Mouse (Mus musculus): Measurements from ENCODE around the gene Tmem243. TPM values are rescaled to one million over a fixed set of nuclear protein-coding genes. Genes with fewer than 3 reads are reported as not detected.
"Not testable (repeated sequence)": the region's sequence is repeated elsewhere in the genome, so short reads cannot be mapped to it uniquely, and the experiment has no call there.

The Tmem243 gene
- total RNA-seq, 4 experiments from 2014 or later: 9.5 to 12.1 (median 10.8) TPM

DNA sequence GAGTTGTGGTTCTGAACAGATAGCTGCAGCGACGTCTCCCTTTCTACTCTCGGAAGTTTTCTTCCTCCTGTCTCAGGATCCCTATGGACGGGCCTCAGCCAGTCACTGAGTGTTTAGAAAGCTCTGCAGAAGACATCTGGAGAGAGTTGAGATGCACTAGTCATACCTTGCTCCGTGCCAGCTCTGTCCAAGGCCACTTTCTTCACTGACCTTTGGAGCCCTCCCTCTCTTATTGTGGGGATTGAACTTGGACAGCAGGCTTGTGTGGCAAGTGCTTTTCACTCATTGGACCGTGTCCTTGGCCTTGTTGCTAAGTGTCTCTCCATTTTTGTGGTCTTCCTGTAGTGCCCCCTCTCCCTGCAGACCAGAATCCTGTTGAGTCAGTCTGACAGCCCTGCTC, 6.3 kb downstream of the Tmem243 start:
- no peak for DNase-seq (ENCODE audit: low spot score in 2 of 2)

DNA sequence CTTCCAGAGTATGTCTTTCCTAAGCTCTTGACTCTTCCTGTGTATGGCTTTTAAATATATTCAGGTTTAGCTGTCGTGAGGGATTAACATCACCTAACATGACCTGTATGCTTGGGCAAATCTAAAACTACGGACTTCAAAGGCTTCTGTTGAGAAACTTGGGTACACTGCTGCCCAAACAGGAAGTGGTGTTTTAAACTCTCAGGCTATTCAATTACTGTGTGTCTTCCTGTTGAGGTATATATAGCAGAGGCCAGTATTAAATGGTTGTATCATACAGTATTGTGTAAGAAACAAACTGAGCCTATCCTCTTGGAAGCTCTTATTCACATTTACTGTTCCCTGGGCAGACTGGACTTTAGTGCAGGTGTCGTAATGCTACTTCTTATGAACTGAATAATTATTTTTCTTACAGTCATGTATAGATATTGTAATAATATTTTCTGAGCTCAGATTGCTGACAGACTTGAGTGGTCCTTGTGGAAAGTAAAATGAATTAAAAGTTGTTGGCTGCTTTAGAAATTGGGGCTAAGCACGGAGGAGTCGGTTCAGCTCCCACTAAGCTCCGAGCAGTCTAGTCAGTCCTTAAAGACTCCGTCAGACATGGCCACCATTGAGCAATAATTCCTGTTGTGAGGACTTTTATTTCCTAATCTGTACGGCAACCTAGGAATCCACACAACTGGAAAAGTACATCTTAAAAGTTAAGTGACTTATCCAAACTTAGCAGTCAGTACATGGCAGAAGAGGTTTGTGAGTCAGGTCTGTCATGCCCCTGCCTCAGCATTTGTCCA, 7.0 kb downstream of the Tmem243 start:
- DNase-seq (ENCODE audit: low spot score in 2 of 2): no peak

DNA sequence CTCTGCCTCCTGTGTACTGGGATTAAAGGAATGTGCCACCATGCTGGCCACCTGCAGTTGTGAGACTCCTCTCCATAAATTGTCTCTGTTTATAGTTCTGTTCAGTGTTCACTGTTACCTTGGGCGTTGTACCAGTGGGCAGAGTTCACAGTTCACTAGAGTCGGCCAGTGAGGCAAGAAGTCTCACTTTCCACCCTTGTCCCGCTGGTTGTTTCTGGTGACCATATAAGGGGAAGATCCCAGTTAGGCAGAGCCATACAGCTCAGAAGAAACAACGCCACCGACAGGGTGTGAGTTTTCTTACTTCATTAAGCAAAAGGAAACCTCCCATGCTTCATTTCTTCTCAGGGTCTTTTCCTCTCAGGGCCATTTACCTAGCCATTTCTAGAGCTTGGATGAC, 8.0 kb downstream of the Tmem243 start:
- DNase-seq (ENCODE audit: low spot score in 2 of 2): no peak

DNA sequence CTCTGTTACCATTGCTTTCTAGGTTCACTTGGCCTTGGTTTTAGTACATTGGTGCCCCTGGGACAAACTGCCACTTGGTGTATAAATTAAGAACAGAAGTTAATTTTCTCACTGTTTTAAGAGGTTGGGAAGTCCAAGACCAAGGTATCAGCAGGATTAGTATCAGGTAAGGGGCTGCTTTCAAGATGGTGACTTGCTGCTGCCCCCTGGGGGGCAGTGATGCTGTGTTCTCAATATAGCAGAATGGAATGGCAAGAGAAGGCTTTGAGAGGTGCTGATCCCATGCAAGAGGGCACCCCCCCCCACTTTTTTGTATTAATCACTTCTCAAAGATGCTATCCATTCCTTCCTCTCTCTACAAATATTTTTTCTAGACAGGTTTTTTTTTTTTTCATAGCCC, 9.1 kb downstream of the Tmem243 start:
- no peak for DNase-seq (ENCODE audit: low spot score in 2 of 2)

DNA sequence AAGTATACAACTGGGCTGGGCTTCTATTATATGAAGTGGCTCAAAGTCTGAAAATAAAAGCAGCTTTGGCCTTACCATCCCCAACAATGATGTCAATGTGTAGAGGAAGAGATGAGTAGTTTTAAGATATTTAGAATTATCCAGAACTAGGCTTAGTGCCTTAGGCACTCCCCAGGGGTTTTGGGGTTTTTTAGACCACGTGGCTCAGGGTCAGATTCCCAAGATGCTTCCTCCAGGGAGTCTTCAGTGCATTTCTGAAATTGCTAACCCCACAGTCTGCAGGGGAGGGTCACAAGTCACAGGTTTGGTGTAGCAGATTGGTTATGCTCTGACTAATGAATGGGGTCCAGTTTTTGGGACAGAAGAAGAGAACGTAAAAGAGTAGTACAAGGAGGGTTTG, 10.8 kb downstream of the Tmem243 start:
- DNase-seq (ENCODE audit: low spot score in 2 of 2): no peak

DNA sequence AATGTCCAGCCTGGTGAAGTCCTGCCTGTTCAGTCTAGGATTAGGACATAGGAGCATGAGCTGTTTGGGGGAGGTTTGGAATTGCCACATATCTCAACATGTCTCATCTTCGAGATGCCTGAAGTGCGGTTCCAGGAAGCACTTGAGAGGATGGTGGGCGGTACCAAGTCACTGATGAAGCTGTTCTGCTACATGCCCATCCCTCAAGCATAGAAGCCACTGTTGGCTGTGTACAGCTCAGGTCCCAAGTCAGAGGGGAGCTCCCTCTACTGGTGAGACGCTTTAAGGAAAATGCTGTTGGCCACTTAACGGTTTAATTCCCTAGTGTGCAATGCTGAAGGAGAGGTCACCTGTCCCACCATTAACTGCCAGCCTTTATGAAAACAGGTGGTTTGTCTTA, 11.3 kb downstream of the Tmem243 start:
- DNase-seq (ENCODE audit: low spot score in 2 of 2): peak in 1 of 2 experiments; percentile 13

DNA sequence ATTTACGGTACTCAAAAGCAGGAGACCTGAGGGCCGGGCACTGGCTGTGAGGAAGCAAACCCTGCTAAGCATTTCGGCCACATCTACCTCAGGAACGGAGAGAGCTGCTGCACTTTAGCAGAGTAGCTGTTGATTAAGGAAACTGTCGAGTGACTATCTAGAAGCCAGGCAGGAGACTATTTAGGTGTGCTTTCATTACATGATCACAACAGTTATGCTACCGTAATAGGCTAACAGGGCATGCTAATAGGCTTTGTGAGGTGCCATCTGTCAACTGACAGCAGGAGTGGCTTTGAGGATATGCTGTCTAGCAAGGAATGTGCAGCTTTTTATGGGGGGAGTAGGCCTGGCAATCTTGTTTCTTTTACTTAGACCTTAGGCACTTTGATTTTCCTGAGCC, 13.7 kb downstream of the Tmem243 start:
- DNase-seq (ENCODE audit: low spot score in 2 of 2): no peak

DNA sequence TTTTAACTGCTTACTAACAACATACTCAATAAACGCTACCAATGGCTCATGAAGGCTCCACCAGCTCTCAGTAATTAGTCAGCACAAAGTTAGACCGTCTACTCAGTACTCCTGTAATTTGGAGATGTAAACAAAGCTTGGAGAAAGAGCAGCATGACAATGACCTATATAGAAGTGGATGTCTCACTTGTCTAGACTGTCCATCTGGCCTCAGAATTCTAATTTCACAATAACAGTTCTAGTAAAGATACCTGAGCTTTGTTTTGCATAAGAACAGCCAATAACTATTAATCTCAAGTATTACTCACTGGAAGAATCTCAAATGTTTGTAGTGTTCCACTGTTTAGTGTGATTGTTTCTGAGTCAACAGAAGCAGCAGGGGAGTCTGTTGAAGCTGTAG, 23.7 kb downstream of the Tmem243 start:
- no peak for DNase-seq (ENCODE audit: low spot score in 2 of 2)

DNA sequence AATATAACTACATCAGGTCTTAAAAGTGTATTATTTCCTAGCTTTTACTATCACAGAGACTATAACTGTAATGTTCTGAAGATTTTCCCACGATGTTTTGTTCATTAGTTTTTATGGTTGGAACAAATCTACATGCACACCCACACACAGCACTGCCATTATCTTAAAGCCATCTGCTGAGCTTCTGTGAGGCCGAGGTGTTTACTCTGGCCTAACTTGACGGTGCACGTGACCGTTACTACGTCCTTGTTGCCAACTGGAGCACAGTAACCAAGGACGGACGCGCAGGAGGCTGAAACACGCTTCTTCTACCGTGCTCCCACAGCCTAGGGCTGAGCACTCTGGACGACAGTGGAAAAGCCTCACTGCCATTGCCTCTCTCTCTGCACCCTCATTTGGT, 28.1 kb downstream of the Tmem243 start:
- DNase-seq (ENCODE audit: low spot score in 2 of 2): no peak

DNA sequence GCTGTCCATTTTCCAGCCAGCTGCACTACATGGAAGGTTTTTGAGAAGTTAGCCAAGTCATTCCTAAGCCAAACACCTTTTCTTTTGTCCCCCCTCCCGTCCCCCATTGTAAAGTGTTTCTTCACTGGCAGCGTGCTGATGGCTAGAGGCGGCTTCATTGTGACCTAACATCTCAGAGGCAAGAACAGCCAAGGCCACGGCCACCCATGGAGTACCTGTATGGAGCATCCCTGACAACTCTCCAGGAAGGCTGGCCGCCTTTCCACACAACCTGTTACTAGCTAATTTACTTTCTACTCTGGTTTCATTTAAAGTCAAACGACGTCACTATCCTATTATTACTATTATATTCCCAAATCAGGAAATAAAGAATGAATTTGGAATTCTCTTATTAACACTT, 31.3 kb downstream of the Tmem243 start:
- DNase-seq (ENCODE audit: low spot score in 2 of 2): no peak

DNA sequence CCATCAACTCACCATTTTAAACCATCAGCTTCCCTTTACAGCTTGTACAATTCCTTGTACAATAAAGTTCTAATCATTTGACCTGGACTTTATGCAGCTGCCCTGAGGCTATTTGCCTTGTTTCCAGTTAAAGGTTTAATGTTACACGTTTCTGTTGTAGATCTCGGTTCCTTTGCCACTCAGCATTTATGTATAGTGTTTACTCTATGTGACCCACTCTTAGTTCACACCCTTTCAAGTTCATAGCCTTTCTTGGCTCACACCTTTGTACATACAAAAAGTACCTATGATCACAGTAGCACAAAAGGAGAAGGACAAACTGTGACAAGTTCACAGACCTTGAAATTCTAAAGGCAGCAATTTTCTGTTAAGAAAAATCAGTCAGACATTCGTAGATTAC, 35.1 kb downstream of the Tmem243 start:
- no peak for DNase-seq (ENCODE audit: low spot score in 2 of 2)

DNA sequence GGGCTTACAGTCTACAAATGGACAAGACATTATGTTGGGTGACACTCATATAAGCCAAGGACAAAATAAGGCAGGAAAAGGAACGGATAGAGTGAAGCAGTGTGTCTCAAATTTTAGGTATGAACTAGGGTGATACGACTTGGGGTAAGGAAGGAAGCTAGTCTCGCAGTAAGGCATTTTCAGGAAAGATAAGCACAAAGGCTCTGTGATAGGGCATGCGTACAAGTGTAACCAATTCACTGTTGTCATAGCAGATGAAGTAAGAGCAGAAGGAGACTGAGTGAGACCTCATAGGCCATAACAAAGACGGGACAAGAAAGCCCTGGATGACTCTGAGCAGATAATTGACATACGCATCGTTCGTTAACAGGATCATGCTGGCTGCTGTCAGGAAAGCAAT, 40.3 kb downstream of the Tmem243 start:
- DNase-seq (ENCODE audit: low spot score in 2 of 2): no peak

DNA sequence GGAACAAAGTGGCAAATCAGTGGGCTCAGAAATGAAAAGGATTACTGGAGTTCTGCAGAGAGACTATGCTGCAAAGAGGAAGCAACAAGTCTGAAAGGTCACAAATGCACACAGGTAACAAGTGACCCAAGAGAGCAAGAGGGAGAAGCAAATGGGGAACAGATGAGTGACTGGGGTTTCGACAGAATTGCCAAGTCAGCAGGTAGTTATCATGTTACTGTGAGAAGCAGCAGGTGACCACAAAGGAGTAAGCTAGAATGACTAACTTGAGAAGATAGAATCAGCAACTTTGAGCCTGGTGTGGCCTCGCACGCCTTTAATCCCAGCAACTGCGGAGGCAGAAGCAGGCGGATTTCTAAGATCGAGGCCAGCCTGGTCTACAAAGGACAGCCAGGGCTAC, 41.9 kb downstream of the Tmem243 start:
- no peak for DNase-seq (ENCODE audit: low spot score in 2 of 2)

DNA sequence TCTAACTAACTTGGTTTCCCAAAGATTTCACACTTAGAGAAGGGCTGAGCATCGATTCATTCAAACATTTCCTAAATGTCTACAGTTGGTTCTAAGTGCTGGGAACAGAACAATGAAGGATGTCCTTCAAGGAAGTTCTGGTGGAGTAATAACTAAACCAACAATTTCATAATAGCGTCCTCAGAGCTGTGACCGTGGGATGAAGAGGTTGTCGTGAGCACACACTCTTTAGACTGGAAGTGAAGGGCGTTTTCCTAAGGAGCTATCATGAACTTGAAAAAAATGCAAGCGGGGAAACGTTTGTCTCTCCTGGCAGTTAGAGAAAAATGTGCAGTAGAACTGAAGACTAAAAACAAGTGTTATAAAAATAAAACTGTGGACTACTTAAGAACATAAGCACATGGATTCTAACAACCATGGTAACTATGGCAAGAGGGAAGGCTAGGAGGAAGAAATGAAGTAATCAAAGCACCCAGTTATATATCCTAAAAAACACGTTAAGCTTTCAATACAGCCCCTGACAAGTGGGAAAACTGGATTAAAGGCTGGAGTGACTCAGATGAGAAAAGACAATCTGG, 48.9 kb downstream of the Tmem243 start:
- no peak for DNase-seq (ENCODE audit: low spot score in 2 of 2)

DNA sequence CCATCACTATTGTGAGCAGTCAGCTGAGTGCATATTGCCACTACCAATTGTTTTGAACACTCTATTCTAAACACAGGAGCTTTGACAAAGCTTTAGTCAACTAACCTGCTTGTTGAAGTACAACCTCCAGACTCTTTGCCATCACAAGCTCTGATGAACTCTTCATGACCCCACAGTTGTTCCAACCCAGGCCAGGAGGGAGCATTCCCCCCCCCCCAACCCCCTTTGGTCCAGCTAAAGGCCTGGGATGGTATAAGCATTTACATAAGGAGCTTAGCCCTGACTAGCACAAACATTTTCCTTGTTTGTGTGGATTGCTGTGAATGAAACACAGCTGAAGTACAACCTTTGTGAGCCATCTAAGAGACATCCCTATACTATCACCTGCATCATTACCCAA, 56.3 kb downstream of the Tmem243 start:
- no peak for DNase-seq (ENCODE audit: low spot score in 2 of 2)

DNA sequence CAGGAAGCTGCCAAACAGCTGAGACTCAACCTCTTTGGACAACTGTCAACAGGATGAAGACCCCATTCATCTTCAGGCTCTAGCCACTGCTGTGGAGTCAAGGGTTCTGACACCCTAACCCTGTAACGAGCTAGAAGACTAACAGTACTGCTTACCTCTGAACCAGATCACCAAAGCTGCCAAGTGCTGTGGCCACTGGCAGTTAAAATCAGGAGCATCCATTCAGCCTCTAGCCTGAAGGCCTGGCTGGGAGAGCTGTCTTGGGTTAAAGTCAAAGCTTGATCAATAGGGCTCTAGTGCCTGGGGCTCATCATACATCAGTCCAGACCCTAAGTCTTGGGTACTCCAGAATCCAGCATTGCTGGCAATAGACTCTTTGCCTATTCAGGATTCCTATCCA, 56.9 kb downstream of the Tmem243 start:
- DNase-seq (ENCODE audit: low spot score in 2 of 2): no peak

DNA sequence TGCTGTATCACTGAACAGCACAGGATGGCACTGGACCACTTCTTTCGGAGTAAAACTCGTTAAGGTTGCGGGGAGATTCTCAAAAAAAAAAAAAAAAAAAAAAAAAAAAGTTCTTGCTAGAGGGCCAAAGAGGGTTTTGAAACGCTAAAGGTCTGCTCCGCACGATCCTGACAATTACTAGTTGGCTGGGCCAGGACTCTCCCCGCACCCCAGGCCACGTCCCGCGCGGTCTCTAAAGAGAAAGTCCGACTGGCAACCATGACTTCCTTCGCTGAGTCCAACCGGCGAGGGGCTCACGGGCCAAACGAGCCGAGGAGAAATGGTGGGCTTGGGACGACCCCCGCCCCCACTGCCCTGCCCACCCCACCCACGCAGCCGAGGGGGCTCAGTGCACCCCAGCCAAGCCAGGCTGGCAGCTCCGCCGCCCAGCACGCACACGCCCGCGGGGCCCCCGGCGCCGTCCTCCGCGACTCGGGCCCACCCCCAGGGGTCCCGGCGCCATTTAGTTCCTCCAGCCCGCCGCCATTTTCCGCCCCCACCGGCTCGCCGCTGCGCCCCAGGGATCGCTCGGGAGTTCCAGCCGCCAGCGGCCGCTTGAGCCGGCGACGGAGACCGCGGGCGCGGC, 60.5 kb downstream of the Tmem243 start:
- peak in 1 of 2 experiments; percentile 8 for DNase-seq (ENCODE audit: low spot score in 2 of 2)

DNA sequence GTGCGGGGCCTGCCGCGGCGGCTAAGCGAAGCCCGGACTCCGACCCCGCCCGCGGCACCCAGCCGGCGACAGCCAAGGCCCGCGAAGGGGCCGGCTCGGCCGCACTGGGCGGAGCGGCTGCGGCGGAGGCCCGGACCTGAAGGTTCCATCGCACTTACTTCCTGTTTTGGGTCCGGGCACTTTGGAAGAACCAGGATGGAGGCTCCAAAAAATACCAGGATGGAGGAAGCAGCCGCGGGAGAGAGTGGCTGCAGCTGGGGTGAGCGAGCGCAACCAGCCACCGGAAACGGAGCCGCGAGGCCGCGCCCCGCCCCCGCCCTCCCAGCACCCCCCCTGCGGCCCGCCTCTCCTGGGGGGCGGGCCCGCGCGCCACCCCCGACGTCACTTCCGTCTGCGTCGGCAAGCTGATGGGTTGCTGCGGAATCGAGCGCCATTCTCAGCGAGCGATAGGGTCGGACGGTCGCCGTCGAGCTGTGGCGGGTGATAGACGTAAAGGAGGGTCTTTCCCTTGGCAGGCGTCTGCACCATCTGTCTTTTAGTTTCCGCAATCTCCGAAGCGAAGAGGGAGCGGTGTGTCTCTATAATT, 61.1 kb downstream of the Tmem243 start, which contains the start of gene Dmtf1:
Gene Dmtf1, minus strand, starts transcription at position 321 of the 586 bp plus-strand sequence.
- DNase-seq (ENCODE audit: low spot score in 2 of 2): peak; percentile 57 to 76

DNA sequence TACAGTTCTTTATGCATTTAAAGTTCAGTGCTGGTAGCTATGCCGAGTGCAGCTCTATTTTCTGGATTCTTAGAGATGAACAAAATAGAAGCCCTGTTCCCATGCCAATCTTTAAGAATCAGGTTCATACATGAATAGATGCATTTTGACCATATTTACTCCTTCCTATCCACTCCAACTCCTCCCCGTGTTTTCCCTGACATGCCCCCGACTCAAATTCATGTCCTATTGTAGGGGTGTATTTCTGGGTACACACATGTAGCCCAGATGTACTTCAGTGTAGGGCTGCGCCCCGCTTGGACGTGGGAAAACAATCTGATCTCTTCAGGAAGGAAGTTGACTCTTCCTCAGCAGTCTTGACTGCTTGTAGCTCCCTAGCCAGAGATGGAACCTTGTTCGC, 61.6 kb downstream of the Tmem243 start:
- no peak for DNase-seq (ENCODE audit: low spot score in 2 of 2)

DNA sequence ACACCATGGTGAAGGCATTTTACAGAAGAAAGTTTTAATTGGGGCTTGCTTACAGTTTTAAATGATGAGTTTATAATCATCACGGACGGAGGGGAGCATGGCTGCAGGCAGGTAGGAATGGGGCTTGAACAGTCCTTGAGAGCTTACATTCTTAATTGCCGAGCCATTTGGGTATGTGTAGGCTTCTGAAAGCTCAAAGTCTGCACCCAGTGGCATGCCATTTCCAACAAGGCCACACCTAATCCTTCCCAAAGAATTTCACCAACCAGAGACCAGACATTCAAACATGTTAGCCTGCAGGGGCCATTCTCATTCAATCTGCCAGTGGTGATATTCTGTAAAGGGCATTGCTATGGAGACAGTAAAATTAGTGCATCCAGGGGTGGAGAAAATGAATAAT, 62.9 kb downstream of the Tmem243 start:
- DNase-seq (ENCODE audit: low spot score in 2 of 2): no peak

DNA sequence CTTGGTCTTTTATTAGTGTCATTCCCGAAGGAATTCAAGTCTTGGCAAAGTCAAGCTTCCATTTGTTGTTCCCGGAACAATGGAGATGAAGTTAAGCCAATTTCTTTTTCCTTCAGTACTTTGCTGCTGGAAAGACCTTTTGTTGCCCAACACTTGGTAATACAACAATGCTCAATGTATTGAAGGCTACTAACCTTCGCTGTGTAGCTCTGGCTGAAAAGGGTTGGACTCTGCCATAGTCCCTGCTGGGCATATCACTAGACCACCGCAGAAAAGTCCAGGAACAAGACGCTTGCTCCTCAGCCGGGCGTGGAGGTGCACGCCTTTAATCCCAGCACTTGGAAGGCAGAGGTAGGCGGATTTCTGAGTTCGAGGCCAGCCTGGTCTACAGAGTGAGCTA, 64.7 kb downstream of the Tmem243 start:
- DNase-seq (ENCODE audit: low spot score in 2 of 2): not testable (repeated sequence)

DNA sequence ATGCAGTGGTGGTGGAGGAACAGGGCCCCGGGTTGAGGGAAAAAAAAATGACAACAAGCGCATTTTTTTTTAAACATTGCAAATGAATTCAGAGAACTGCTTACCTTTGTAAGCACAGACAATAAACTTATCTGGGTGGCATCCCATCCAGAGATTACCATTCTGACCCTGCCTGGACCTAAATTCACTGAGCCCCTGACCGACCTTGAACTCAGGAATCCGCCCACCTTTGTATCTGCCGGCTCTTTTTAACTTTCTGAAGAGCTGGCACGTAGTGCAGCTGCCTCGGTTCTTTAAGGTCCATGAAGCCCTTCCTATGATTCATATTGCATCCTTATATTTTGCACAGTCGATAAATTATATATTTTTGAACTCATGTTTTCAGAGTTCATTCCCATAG, 65.9 kb downstream of the Tmem243 start:
- no peak for DNase-seq (ENCODE audit: low spot score in 2 of 2)
